Mouse (Mus musculus) forebrain, postnatal 0 days (tissue): ENCODE measurements around the gene Aspg. TPM values are rescaled to one million over a fixed set of nuclear protein-coding genes. Genes with fewer than 3 reads are reported as not detected.

Source experiments
- ATAC-seq: fragments of 200-750 bp; cut with Nextera tagmentation; 2 replicates; pipeline ENCODE4 v1.8.0; 2017; ENCODE audit warnings: mild to moderate bottlenecking, moderate library complexity
- DNase-seq: peaks from one replicate; pipeline ENCODE4 v3.0.0-alpha.2; 2015
- H3K27ac ChIP-seq: fragments of 300-500 bp; sonication (generic); 2 replicates; pipeline ENCODE4 v1.5.1; 2014; ENCODE audit warnings: low read depth, mild to moderate bottlenecking, antibody characterized with exemption, low read length, moderate library complexity, mixed read lengths
- H3K27me3 ChIP-seq: fragments of 300-500 bp; sonication (generic); 2 replicates; pipeline ENCODE4 v1.6.1; 2014; ENCODE audit warnings: mild to moderate bottlenecking, low read length, mixed read lengths; ENCODE audit not compliant: insufficient read depth
- H3K36me3 ChIP-seq: fragments of 300-500 bp; sonication (generic); 2 replicates; pipeline ENCODE4 v1.6.1; 2014; ENCODE audit warnings: mild to moderate bottlenecking, moderate library complexity; ENCODE audit not compliant: insufficient read depth
- H3K4me1 ChIP-seq: fragments of 300-500 bp; sonication (generic); 2 replicates; pipeline ENCODE4 v1.6.1; 2014; ENCODE audit warnings: antibody characterized with exemption; ENCODE audit not compliant: insufficient read depth
- H3K4me2 ChIP-seq: fragments of 300-500 bp; sonication (generic); 2 replicates; pipeline ENCODE4 v1.6.1; 2014; ENCODE audit warnings: low read depth, mild to moderate bottlenecking, moderate library complexity
- H3K4me3 ChIP-seq: fragments of 300-500 bp; sonication (generic); 2 replicates; pipeline ENCODE4 v1.5.1; 2014; ENCODE audit warnings: low read depth, low read length, mixed read lengths
- H3K9ac ChIP-seq: fragments of 300-500 bp; sonication (generic); 2 replicates; pipeline ENCODE4 v1.6.1; 2014; ENCODE audit warnings: mild to moderate bottlenecking
- H3K9me3 ChIP-seq: fragments of 300-500 bp; sonication (generic); 2 replicates; pipeline ENCODE4 v1.6.1; 2016; ENCODE audit warnings: low read length
- CTCF ChIP-seq: sonication (generic); IDR thresholded peaks from 2 replicates; pipeline ENCODE4 v1.5.1; 2016; ENCODE audit warnings: antibody characterized with exemption, control low read depth, low read depth
- WGBS: fragments of 180-500 bp; shearing (Covaris S2); extraction: QIAGEN DNeasy Blood & Tissue Kit; methylation state at CpG from one replicate; pipeline ENCODE4 v1.1.7; 2014; 5-methylcytosine and 5-hydroxymethylcytosine counted together
- polyA plus RNA-seq: library from polyadenylated mRNA; unstranded; fragments of >200 nt; fragmentation: Nextera tagmentation; extraction: Ambion mirVana; gene quantifications from 2 replicates; pipeline ENCODE4 v1.2.1, GENCODE M21; 2015
- total RNA-seq: library from RNA; depleted of rRNA; stranded (reverse); fragments of >200 nt; gene quantifications from 2 replicates; pipeline ENCODE4 v1.2.3, GENCODE M21; 2014; rRNA removed

Gene Aspg
- 2.9 and 3.9 TPM in 2 replicates for total RNA-seq
- 0.52 and 1.3 TPM in 2 replicates for polyA plus RNA-seq

GRCm38 (mm10) chr12:112106541-112106971, at the start of gene Aspg:
TSS of gene Aspg (plus strand) at chr12:112106679.
- TF ChIP-seq CTCF, result no peak
- H3K9ac ChIP-seq, result no peak within 1 kb of the TSS
- H3K4me1 ChIP-seq, result no peaks in the 10 kb centered on the region
- WGBS, result 5% methylated on average over 14 of the region's 14 CpGs
- no peak within 1 kb of the TSS for H3K4me3 ChIP-seq
- no peak for DNase-seq
- no peak within 1 kb of the TSS for H3K4me2 ChIP-seq
- H3K27ac ChIP-seq, result no peak within 1 kb of the TSS
- no peaks in the 10 kb centered on the region for H3K36me3 ChIP-seq
- ATAC-seq, result peak; percentile 34; the same call in 1 of the 2 replicates
- no peaks in the 10 kb centered on the region; the same call in 1 of the 2 replicates for H3K27me3 ChIP-seq
- no peaks in the 10 kb centered on the region for H3K9me3 ChIP-seq

- TF ChIP-seq CTCF, result peak; percentile 90
- H3K4me2 ChIP-seq, result no peak overlapping the region
- H3K9me3 ChIP-seq, result no peaks in the 10 kb centered on the region
- no peaks in the 10 kb centered on the region for H3K36me3 ChIP-seq
- H3K27ac ChIP-seq, result no peak overlapping the region
- H3K27me3 ChIP-seq, result no peaks in the 10 kb centered on the region
- H3K9ac ChIP-seq, result no peak overlapping the region
- WGBS, result 7% methylated on average over 6 of the region's 6 CpGs
- DNase-seq, result peak; percentile 66
- no peak overlapping the region for H3K4me3 ChIP-seq
- no peaks in the 10 kb centered on the region for H3K4me1 ChIP-seq
- ATAC-seq, result peak; percentile 58; the same call in 1 of the 2 replicates
These were observed 28.8 kb upstream of the Aspg start for GRCm38 (mm10) chr12:112077651-112078050.

- Histone ChIP-seq H3K9me3 (no peaks in the 10 kb centered on the region), H3K27me3 (no peaks in the 10 kb centered on the region), H3K4me2 (no peak overlapping the region), H3K4me3 (no peak overlapping the region), H3K9ac (no peak overlapping the region), H3K4me1 (no peaks in the 10 kb centered on the region), H3K27ac (no peak overlapping the region), H3K36me3 (no peaks in the 10 kb centered on the region)
- ATAC-seq (no peak), DNase-seq (no peak)
- 79% methylated on average over 8 of the region's 8 CpGs for WGBS
- no peak for TF ChIP-seq CTCF
These were observed 26.6 kb upstream of the Aspg start for GRCm38 (mm10) chr12:112079911-112080310.

- TF ChIP-seq CTCF, result no peak
- no peak overlapping the region for H3K27ac ChIP-seq
- WGBS, result 91% methylated on average over 4 of the region's 4 CpGs
These were observed 25.6 kb upstream of the Aspg start for GRCm38 (mm10) chr12:112080911-112081310.

GRCm38 (mm10) chr12:112082241-112082640, 24.2 kb upstream of the Aspg start:
- 38% methylated on average over 1 of the region's 1 CpGs for WGBS
- no peak for TF ChIP-seq CTCF
- ATAC-seq, result no peak

More at GRCm38 (mm10) chr12:112080911-112081310, 25.6 kb upstream of the Aspg start:
- DNase-seq (no peak), ATAC-seq (no peak)
- Histone ChIP-seq H3K9me3 (no peaks in the 10 kb centered on the region), H3K27me3 (no peaks in the 10 kb centered on the region), H3K9ac (no peak overlapping the region), H3K4me3 (no peak overlapping the region), H3K36me3 (no peaks in the 10 kb centered on the region), H3K4me1 (0 out of 2 replicates have a peak, but pooled peaks cover under 1% of the 10 kb centered on the region), H3K4me2 (no peak overlapping the region)

GRCm38 (mm10) chr12:112086250-112086649, 20.2 kb upstream of the Aspg start:
- 56% methylated on average over 3 of the region's 3 CpGs for WGBS
- H3K27ac ChIP-seq, result peak overlapping the region; percentile 66
- no peaks in the 10 kb centered on the region for H3K9me3 ChIP-seq
- no peaks in the 10 kb centered on the region for H3K27me3 ChIP-seq
- TF ChIP-seq CTCF, result no peak
- DNase-seq (peak; percentile 40), ATAC-seq (peak; percentile 67)
- no peak overlapping the region for H3K4me3 ChIP-seq
- 0 out of 2 replicates have a peak, but pooled peaks cover 12% of the 10 kb centered on the region for H3K4me1 ChIP-seq
- no peak overlapping the region for H3K9ac ChIP-seq
- no peaks in the 10 kb centered on the region for H3K36me3 ChIP-seq
- no peak overlapping the region for H3K4me2 ChIP-seq

More at GRCm38 (mm10) chr12:112082241-112082640, 24.2 kb upstream of the Aspg start:
- H3K4me3 ChIP-seq, result no peak overlapping the region
- no peaks in the 10 kb centered on the region for H3K9me3 ChIP-seq
- H3K4me1 ChIP-seq, result 0 out of 2 replicates have a peak, but pooled peaks cover 12% of the 10 kb centered on the region
- H3K36me3 ChIP-seq, result no peaks in the 10 kb centered on the region
- no peak overlapping the region for H3K9ac ChIP-seq
- H3K27me3 ChIP-seq, result no peaks in the 10 kb centered on the region
- DNase-seq, result no peak
- no peak overlapping the region for H3K4me2 ChIP-seq
- no peak overlapping the region for H3K27ac ChIP-seq

GRCm38 (mm10) chr12:112086726-112087125, 19.8 kb upstream of the Aspg start:
- TF ChIP-seq CTCF, result no peak
- peak; percentile 8 for DNase-seq

More at GRCm38 (mm10) chr12:112086726-112087125, 19.8 kb upstream of the Aspg start:
- no peak overlapping the region for H3K9ac ChIP-seq
- 58% methylated on average over 6 of the region's 6 CpGs for WGBS
- ATAC-seq, result peak; percentile 32; the same call in 1 of the 2 replicates
- H3K9me3 ChIP-seq, result no peaks in the 10 kb centered on the region
- H3K4me1 ChIP-seq, result 0 out of 2 replicates have a peak, but pooled peaks cover 12% of the 10 kb centered on the region
- no peak overlapping the region for H3K4me3 ChIP-seq
- no peaks in the 10 kb centered on the region for H3K36me3 ChIP-seq
- H3K27ac ChIP-seq, result peak overlapping the region; percentile 66; the same call in 1 of the 2 replicates
- H3K27me3 ChIP-seq, result no peaks in the 10 kb centered on the region
- no peak overlapping the region for H3K4me2 ChIP-seq
